Mouse (Mus musculus): Measurements from ENCODE around the gene Clec9a.

Gene Clec9a

DNA sequence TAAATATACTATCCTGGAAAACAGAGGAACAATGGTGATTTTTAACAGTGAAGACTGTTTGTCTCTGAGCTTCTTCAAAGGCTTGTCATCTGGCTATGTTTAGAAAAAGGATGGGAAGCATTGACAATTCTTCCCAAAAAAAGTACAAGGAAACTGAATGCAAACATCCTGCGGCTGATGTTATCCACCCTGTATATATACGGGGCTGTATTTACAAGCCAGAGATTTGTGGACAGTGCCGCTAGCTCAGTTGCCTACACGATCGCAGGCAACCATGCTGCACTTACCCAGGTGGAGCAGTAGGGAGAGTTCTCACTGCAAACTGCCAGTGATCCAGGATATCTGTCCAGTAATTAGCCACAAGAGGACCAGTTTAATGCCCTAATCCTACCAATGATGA lies 16.6 kb downstream of the Clec9a start:
- DNase-seq (ENCODE audit: low read depth, low spot score): no peak

DNA sequence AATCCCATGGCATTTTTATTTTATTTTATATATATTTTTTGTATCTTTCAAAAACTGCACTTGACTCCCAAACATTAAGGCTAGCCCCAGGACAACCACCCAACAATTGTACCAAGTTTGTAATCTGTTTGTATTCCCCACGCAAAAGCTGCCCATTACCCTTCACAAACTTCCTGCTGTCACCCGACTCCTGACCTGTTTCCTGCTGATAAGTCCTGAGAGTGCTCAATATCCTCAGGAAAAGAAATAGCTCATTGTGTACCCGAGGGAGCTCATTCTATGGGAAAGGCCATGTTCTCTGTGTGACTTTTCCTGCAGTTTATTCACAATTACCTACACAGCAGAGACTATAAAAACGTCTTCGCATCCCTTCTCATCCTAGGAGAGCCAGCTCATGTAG lies 17.1 kb downstream of the Clec9a start:
- no peak for DNase-seq (ENCODE audit: low read depth, low spot score)

DNA sequence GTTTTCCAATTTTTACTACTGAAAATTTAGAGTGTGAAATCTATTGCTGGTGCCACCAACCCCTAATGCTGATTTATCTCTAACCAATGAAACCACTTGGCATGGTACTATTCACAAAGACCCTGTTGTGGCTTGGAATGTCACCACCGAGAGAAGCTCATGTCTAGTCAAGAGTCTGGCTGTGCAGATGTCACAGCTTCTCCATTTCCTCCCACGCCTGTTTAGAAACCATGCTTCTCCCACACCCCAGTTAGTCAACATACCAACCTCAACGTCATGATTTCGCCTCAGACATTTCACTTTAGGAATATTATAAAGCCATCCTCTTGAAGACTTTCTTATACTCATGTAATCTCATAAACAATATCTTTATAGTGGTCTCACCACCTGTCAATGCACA lies 18.6 kb downstream of the Clec9a start:
- no peak for DNase-seq (ENCODE audit: low read depth, low spot score)

DNA sequence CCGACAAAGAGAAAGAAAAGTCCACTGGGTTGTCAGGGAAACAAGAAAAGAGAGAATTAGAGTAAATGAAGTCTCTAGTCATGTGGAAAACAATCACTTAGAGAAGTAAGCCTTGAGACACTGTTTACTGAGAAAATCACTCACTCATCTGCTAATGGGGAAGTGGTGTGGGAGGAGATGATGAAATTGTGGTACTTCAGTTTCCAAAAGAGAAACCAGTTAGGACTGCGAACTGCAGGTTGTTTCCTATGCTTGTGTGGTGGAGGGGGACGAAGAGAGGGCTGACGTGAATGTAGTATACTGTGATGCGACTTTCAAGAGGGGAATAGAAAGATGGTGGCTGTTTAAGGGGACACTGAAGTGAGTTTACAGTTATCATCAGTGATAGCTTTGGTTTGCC lies 25.6 kb downstream of the Clec9a start:
- DNase-seq (ENCODE audit: low read depth, low spot score): no peak

DNA sequence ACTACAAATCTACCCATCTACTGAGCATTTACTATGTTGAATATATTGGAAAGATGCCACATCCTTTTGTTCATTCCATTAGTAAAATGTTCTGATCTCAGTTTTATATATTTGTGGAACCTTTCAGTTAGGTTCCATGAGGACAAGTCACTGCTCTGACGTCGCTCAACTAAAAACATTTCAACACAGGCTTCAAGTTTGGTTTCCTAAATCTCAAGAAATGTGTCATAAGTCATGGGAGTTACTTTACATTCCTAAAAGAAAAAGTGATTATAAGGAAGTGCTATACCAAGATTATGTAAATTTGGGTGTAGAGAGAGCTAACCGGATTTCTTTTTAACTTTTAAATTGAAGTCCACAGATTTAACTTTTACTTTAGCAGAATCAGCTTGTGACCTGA lies 27.4 kb downstream of the Clec9a start:
- DNase-seq (ENCODE audit: low read depth, low spot score): no peak

DNA sequence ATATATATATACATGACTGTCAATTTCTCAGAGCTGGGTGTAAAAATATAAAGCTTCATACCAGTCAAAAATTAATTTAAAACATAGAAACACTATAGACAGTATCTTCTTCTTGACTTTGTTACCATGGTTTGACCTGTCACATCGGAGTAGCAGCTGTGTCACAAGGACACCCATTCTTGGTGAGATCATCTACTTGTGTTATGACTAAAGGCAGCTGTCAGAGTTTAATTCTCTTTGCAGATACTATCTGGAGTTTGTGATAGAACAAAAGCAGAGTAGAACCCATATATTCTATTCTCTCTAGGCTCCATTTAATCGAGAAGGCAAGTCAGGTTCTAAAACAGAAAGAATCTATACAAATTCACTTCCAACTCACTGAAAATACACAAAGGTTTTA lies 29.4 kb downstream of the Clec9a start:
- DNase-seq (ENCODE audit: low read depth, low spot score): no peak

DNA sequence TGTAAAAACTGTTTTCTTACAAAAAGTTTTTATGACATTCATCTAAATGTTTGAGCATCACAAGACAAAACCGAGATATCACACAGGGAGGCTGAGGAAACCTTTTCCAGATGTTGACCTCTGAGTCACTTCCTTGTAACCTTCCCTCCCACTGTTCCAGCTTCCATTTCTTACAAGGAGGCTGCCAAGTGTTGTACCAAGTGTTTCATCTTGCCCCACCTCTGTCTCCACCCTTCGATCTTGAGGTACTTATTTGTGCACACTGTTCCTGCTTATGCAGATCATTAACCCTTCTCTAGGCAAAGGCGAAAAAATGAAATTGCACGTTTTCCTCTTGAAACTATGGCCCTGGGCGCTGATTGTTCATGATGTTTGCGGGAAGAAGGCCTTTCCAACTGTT lies 41.1 kb downstream of the Clec9a start:
- no peak for DNase-seq (ENCODE audit: low read depth, low spot score)

DNA sequence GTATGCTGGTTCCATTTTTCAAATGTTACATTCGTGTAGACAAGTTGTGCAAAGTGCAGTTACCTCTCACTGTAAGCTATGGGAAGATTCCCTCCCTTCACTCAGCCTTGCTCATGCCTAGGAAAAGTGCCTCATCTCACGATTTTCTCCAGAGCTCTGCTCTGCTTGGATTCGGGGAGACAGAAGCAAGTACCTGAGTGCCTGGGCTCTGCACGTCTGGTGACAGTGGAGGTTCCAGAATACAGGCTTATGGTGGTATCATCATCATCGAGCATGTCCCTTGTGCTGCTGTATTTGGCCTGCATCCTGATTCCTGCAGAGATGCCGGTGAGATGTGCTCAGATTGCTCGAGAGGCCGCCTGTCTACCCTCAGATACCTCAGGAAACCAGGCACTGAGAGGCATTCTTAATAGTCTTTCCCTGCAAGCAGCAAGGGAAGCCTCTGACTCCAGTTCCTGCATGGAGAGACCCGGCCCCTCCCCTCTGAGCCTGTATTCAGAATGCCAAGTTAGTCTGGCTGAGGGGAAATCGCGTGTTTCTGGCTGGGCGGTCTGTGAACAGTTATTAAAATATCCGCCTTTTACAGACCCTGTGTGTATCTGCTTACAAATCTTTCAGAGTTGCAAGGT lies 42.9 kb downstream of the Clec9a start, which contains the start of gene Clec1a:
Gene Clec1a, minus strand, starts transcription at position 590 of the 629 bp plus-strand sequence.
- no peak for DNase-seq (ENCODE audit: low read depth, low spot score)

DNA sequence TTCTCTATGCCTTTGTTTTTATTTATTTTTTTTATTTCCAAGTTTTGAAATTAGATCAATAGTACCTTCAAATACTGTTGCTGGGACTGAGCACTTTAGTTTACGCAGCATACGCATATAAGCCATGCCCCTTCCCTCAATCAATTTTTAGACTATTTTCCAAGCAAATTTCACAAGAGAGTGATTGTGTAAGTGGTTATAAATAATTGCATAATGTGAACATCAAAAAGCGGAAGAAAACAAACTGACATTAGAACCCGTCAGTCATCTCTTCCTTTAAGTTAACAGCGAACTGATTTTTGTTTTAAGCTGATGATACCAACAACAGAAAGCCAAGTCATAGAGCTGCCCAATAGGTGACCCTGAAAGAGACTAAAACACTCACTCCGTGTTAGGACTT lies 62.7 kb downstream of the Clec9a start:
- no peak for DNase-seq (ENCODE audit: low read depth, low spot score)

DNA sequence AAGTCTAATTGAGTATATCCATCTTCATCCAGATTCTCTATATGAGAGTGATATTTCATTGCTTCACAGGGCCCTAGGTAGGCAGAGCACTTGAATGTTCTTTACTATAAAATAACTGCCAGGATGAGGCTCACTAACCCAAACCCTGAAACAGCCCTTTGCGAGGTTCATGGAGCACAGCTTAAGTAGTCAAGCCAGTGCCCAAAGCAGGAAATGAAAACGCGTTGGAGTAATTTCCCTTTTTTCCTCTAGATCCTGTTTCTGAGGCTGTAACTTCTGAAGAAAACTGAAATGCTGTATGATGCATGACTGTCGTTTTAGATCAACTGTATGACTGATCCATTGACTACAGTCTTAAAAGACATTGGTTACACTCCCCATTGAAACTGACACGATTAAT lies 64.0 kb downstream of the Clec9a start:
- DNase-seq (ENCODE audit: low read depth, low spot score): no peak

Measured in telencephalon, adult 2 months (tissue).